ENCODE assay signal across 12 mouse cellular contexts in the genomic region with DNA sequence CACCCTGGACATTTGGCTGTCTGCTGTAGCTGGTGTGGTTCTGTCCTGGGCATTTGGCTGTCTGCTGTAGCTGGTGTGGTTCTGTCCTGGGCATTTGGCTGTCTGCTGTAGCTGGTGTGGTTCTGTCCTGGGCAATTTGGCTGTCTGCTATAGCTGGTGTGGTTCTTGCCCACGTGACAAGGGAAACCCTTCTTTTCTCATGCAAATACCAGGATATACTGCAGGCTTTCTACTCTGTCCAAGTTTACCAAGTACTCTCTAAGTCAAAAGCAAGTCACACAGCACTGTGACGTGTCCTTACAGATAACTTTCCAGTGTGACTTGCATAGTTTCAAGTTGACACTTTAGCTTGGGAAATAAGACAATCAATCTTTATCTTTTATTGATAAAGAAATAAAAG. TPM values are rescaled to one million over a fixed set of nuclear protein-coding genes. Genes with fewer than 3 reads are reported as not detected.
DNase-seq lines count a peak whose midpoint lies in the region; ATAC-seq lines count a peak whose summit lies in the region.
"Had no signal": no experiment of that assay in that cellular context is flagged by ENCODE, and none has a peak within 500 bp of the region (broad histone marks: within the 10 kb centered on the region; RNA-seq: fewer than 3 reads in every experiment).

No protein-coding gene starts in this region.

- no peak overlapping the region for H3K27ac ChIP-seq in embryonic facial prominence, embryonic 13.5 days
- no peak overlapping the region for H3K27ac ChIP-seq in hindbrain, embryonic 12.5 days
- no peak overlapping the region for H3K27ac ChIP-seq in midbrain, embryonic 14.5 days (replicated peaks; ENCODE audit: low read depth, low read length)
- H3K27ac ChIP-seq: kidney, postnatal 0 days had no signal

- no peaks in the 10 kb centered on the region for H3K27me3 ChIP-seq in embryonic facial prominence, embryonic 13.5 days
- no peaks in the 10 kb centered on the region for H3K27me3 ChIP-seq in hindbrain, embryonic 12.5 days
- H3K27me3 ChIP-seq in midbrain, embryonic 14.5 days (ENCODE audit: control insufficient read depth, insufficient read depth, low read length): no peaks in the 10 kb centered on the region

- WGBS in embryonic facial prominence, embryonic 13.5 days: 63% methylated on average over 2 of the region's 2 CpGs
- 32% methylated on average over 2 of the region's 2 CpGs for WGBS in hindbrain, embryonic 12.5 days
- 17% methylated on average over 2 of the region's 2 CpGs for WGBS in midbrain, embryonic 14.5 days

- H3K9me3 ChIP-seq in embryonic facial prominence, embryonic 13.5 days: no peaks in the 10 kb centered on the region
- no peaks in the 10 kb centered on the region for H3K9me3 ChIP-seq in hindbrain, embryonic 12.5 days (replicated peaks)
- H3K9me3 ChIP-seq in midbrain, embryonic 14.5 days (ENCODE audit: control insufficient read depth, low read length): no peaks in the 10 kb centered on the region

- intact Hi-C loops in left cerebral cortex, postnatal 14 days (cut with DNase I): no loop called here

- H3K9ac ChIP-seq in embryonic facial prominence, embryonic 13.5 days: no peak overlapping the region
- 0 out of 2 replicates have a peak overlapping the region, but pooled peaks have one; percentile 15 for H3K9ac ChIP-seq in hindbrain, embryonic 12.5 days
- H3K9ac ChIP-seq in midbrain, embryonic 14.5 days (replicated peaks; ENCODE audit: low read length): no peak overlapping the region

- peaks cover 74% of the 10 kb centered on the region for H3K4me1 ChIP-seq in embryonic facial prominence, embryonic 13.5 days
- peaks cover 81% of the 10 kb centered on the region for H3K4me1 ChIP-seq in hindbrain, embryonic 12.5 days
- H3K4me1 ChIP-seq in midbrain, embryonic 14.5 days (ENCODE audit: control insufficient read depth, insufficient read depth, low read length): peaks cover 74% of the 10 kb centered on the region

- peak overlapping the region; percentile 35 for H3K4me3 ChIP-seq in embryonic facial prominence, embryonic 13.5 days
- 0 out of 2 replicates have a peak overlapping the region, but pooled peaks have one; percentile 0 for H3K4me3 ChIP-seq in hindbrain, embryonic 12.5 days
- H3K4me3 ChIP-seq in midbrain, embryonic 14.5 days (replicated peaks; ENCODE audit: low read depth, low read length): peak overlapping the region; percentile 19
- H3K4me3 ChIP-seq: myocyte had no signal

- DNase-seq in frontal cortex, postnatal 36 days (ENCODE audit: low spot score in 2 of 2): no peak
- peak; percentile 29 for DNase-seq in midbrain, embryonic 14.5 days
- DNase-seq in ovary, postnatal 14 days (ENCODE audit: low spot score): no peak
- DNase-seq in left cerebral cortex, postnatal 14 days (ENCODE audit: low spot score in 2 of 2): no peak
- DNase-seq in ovary, postnatal 36 days (ENCODE audit: low spot score): no peak
- DNase-seq: gastrocnemius, postnatal 14 days had no signal

- ATAC-seq in frontal cortex, adult (ENCODE audit: low TSS enrichment): peak; percentile 14; the same call in 1 of the 2 replicates
- ATAC-seq in embryonic facial prominence, embryonic 13.5 days (ENCODE audit: insufficient number of reproducible peaks, insufficient read depth, low FRiP score, low TSS enrichment, low read depth): no peak
- no peak; the same call in 1 of the 2 replicates for ATAC-seq in hindbrain, embryonic 12.5 days (ENCODE audit: low FRiP score)
- ATAC-seq in midbrain, embryonic 14.5 days (ENCODE audit: low FRiP score, low TSS enrichment): no peak

- H3K4me2 ChIP-seq in embryonic facial prominence, embryonic 13.5 days: peak overlapping the region; percentile 55
- peak overlapping the region; percentile 46 for H3K4me2 ChIP-seq in hindbrain, embryonic 12.5 days (replicated peaks)
- peak overlapping the region; percentile 57 for H3K4me2 ChIP-seq in midbrain, embryonic 14.5 days (ENCODE audit: low read length)

- H3K36me3 ChIP-seq in embryonic facial prominence, embryonic 13.5 days: peaks cover 56% of the 10 kb centered on the region
- H3K36me3 ChIP-seq in hindbrain, embryonic 12.5 days: 0 out of 2 replicates have a peak, but pooled peaks cover 4% of the 10 kb centered on the region
- H3K36me3 ChIP-seq in midbrain, embryonic 14.5 days (ENCODE audit: control insufficient read depth, insufficient read depth, low read length): peaks cover 7% of the 10 kb centered on the region; the same call in 1 of the 2 replicates

RNA-seq across cellular contexts. Expression of gene Epha4, which starts 10.1 kb away (rescaled TPM):
- polyA plus RNA-seq in embryonic facial prominence, embryonic 13.5 days (2015; fragmentation: Nextera tagmentation; extraction: Ambion mirVana): 65.9 and 70.7 TPM in 2 replicates
- polyA plus RNA-seq in hindbrain, embryonic 12.5 days (2016; fragmentation: Nextera tagmentation; extraction: Ambion mirVana): 34.5 and 37.0 TPM in 2 replicates
- polyA plus RNA-seq in midbrain, embryonic 14.5 days (2014; fragmentation: Nextera tagmentation; extraction: Ambion mirVana): 40.6 and 46.5 TPM in 2 replicates
- 100 to 1,000 TPM; 224 to 256 TPM for total RNA-seq in left cerebral cortex, postnatal 14 days (2021)
- total RNA-seq: MEL had no signal
